Mouse (Mus musculus) frontal cortex, adult 2 months (tissue): ENCODE measurements around the gene Bckdhb. TPM values are rescaled to one million over a fixed set of nuclear protein-coding genes. Genes with fewer than 3 reads are reported as not detected.
"Not testable (repeated sequence)": the region's sequence is repeated elsewhere in the genome, so short reads cannot be mapped to it uniquely, and the experiment has no call there.

Experiments
- DNase-seq, 2 experiments: peaks; one replicate each; pipeline ENCODE4 v3.0.0; 2022; ENCODE audit warnings: low spot score in 1 of 2; ENCODE audit errors: extremely low spot score in 1 of 2
- polyA plus RNA-seq: library from polyadenylated mRNA; depleted of rRNA; stranded (reverse); fragments of >200 nt; gene quantifications from 2 replicates; pipeline ENCODE4 v1.2.3, GENCODE M21; 2012; rRNA removed

The Bckdhb gene
- 34.8 and 40.1 TPM in 2 replicates for polyA plus RNA-seq

DNA sequence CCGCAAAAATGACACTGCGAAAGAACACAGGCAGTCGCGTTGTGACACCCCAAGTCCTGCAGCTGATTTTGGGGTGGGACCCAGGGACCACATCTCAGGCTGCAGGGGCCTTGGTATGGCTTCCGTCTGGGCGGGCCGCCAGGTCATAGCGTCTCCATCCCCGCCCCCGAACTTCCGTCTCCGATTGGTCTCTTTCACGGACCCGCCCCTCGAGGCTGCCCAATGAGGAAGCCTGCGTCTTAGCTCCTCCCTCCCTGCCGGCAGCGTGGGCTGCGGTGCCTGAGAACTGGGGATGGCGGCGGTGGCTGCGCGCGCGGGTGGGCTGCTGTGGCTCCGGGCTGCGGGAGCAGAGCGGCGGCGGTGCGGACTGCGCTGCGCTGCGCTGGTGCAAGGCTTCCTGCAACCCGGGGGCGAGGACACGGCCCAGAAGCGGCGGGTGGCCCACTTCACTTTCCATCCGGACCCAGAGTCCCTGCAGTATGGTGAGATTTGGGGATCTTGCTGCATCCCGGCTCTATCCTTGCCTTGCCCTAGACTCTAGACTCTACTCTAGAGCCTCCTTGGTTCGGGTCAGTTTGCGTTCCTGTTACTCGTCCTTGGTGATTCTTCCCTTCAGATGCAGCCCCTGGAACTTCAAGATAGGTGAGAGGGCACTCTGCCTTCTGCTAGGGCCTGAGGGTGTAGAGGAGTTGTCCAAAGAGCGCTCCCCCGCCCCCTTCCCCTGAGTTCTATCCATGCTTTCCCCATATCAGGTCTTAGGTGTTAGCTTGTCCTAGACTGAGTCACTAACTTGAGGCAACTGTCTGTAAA lies at the start of gene Bckdhb:
Gene Bckdhb, plus strand, starts transcription at position 268 of the 810 bp plus-strand sequence.
- peak; percentile 96 to 99 for DNase-seq

DNA sequence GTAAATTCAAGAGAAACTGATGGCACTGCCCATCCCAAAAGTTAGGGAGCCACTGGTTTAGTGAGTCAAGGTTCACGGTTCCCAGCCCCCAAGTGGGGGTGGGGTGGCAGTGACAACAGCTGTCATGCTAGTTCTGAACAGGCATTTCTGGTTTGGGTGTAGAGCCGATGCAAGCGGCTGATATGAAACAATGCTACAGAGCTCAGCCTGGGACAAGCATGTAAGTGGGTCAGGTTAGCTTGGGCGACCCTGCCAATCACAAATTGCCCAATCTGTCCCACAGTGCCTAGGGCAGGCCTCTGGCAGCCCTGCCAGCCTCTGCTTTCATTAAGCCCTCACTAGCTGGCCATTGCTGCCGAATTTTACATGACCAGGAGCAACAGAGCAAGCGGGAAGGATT lies 42.8 kb upstream of the Bckdhb start:
- no peak for DNase-seq

DNA sequence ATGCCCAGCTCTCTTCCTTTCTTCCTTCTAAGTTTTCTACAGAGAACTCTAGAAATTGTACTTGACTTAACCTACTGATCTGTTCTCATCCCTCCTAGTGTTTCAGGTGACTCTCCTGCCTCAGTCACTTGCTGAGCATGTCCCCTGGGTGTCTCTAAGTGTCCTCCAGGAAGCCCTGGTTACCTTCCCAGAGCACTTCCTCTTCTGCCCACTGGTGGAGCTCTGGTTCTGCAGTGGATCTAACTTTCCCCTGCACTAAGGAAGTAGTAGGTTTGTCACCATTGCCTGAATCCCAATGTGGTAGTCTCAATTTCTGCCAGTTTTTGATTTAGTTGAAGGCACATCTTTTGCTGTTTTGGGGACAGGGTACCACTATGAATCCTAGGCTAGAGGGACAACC lies 38.8 kb upstream of the Bckdhb start:
- no peak for DNase-seq

DNA sequence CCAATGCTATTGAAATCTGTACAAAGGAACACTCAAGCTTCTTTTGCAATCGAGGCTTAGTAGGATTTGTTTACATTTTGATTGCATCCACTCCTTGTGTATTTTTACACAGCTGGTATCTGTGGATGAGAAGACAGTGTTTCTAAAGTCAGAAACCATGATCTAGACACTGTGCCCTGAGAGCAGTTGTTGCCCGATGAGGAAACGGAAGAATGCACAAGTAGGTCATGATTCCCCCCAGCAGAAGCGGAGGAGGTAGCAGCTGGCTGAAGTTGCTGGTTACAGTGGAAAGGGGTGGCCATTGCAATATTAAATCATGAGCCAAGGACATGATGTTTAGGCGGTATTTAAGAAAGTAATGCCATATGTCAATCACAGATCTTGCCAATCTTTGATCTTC lies 36.7 kb upstream of the Bckdhb start:
- peak in 1 of 2 experiments; percentile 4 for DNase-seq

DNA sequence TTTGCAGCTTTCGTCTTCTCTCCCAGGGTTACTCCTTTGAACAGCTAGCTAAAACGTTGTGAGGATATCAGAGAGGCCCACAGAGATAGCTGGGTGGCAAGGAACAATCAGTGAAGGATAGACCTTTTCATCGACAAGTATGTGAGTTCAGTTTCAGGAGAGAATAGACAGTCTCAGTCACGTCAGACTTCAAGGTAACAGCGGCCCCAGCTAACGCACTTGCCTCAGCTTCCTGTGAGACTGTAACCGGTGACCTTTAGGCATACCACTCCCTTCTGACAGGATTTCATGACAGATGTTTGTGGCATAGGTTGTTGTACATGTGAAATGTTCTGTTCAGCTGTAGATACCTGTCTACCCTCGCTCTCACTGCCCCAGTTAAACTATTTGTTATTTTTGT lies 31.9 kb upstream of the Bckdhb start:
- no peak for DNase-seq

DNA sequence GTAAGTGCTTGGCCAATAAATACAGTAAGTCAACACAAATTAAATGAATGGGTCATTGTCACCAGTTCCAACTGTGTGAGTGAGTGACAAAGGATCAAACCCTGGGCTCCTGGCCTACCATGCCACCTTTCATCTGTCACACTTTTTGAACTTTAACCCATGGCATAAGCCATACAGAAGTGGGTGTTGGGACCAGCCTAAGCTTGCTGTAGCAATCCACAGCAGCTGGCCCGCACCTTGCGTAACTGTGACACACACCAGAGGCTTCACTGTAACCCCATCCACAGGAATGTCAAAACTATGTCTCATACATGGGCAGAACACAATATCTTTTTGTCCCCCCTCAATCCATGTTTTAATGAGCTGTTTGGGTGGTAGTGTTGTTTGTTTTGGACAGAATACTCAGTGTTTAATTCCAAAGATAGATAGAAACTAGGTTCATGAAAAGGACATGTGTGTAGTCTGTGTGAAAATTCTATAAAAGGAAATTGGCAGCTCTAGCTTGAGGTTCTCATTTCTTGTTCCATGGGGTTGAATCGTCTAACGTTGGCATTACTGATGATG lies 31.1 kb upstream of the Bckdhb start:
- DNase-seq, result no peak

DNA sequence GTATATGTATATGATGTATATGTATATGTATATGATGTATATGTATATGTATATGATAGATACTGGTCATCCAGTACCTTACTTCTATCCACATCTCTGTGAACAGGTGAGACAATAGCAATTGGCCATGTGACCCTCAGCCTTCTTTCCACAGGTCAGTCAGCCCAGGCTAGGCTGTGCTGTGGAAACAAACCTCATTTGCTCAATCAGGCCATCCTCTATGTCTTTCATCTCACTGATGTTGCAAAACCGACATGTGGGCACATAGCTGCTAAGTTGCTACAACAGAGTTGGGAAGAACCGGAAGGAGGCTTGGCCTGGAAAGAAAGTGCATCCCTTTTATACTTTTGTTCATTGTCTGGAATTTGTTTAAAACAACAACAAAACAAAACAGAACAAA lies 22.9 kb upstream of the Bckdhb start:
- no peak for DNase-seq

DNA sequence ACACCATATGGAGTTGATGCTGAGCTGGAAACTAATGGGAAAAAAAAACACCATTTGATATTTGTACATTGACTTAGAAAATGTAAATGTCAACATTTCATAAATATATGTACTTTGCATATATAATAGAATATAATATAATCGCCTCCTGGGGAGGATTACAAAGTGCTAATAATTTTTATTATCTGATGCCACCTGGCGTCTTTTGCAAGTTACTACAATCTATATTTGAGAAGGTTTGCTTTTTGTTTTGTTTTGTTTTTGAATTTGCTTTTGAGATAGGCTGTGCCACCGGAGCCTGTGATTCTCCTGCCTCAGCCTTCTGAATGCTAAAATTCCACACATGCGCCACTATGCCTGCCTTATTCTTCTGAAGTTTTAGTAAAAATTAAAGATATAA lies 19.1 kb upstream of the Bckdhb start:
- DNase-seq, result peak in 1 of 2 experiments; percentile 19

DNA sequence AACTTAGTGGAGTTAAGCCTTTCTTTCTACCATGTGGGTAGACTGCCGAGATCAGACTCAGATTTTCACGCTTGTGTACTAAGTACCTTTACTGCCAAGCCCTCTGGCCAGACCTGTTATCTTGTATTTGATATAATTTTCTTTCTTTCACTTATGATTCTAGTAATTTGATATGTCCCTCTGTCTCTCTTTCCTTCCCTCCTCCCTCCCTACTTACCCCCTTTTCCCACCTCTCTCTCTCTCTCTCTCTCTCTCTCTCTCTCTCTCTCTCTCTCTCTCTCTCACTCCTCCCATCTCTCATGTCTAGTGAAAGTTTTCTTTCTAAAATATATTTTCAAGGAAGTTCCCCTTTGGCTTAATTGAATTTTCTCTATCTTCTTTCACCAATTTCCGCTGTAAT lies 17.9 kb upstream of the Bckdhb start:
- no peak for DNase-seq

DNA sequence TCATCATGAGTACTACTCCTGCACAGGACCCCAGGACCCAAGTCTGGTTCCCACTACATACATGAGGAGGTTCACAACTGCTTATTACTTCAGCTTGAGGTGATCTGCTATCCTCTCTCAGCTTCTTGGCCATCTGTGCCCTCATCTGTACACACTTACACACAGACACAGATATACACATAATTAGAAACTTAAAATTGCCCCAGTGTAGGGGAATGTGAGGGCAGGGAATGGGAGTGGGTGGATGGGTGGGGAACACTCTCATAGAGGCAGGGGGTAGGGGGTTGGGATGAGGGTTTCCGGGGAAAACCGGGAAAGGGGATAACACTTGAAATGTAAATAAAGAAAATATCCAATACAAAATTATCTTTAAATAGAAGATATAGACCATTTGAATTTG lies 15.1 kb upstream of the Bckdhb start:
- no peak for DNase-seq

DNA sequence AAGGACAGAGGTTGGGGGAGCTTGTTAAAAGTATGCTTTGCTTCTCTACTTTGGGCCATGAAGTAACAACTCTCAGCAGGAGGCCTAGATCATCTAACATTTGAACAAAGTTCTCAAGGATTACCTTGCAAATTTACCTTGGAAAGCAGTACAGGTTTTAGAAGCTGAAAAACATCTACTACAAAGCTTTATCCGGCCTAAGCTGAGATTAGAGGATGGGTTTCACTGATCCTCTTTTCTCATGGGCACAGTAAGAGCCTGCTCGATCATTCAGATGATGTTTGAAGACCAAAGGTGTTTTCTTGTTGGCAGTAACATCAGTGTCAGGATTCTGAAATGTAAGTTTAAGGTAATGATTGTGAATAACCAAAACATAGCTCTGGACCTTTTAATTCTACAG lies 14.0 kb upstream of the Bckdhb start:
- no peak for DNase-seq

DNA sequence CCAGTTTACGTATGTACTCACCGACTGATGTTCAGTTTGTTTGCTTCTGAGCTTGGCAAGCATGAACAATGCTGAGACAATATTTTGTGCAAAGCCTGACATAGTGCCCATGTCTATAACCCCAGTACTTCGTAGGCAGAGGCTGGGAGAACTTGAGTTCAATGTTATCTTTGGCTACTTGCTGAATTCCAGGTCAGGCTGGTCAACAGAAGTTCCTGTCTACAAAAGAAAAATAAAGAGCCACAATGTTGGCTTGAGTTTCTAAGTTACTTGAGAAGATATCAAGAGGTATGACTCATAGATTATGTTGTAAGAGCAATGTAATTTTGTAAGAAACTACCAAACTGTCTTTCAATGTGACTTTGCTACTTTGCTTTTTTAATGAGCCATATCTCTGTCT lies 2.9 kb upstream of the Bckdhb start:
- no peak for DNase-seq

DNA sequence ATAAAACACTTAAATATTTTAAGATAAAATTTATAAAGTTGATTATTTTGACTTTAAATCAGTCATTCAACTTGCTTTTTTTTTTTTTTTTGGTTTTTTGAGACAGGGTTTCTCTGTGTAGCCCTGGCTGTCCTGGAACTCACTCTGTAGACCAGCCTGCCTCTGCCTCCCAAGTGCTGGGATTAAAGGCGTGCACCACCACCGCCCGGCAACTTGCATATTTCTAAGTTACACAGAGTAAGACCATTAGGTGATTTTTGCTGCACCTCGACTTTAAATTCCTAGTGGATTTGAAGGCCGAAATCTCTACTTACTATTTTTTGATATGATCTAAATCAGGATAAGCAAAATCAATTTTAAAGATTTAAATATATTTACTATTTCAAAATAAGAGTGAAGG lies 589 bp upstream of the Bckdhb start:
- DNase-seq, result no peak

DNA sequence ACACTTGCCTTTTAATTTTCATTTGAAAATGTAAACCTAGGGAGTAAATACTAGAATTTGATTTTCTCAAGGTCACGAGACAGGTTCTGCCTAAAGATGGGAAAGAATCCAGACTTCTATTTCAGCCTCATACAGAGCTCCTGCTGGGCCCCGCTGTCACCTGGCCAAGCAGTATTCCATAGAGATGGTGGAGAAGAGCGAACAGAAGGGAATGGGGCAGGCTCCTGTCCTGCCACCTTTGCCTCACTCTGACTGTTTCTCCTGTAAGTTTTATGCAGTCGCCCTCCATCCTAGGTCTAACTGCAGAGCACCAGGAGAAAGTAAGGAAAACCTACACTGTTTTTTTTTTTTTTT lies 720 bp downstream of the Bckdhb start:
- peak in 1 of 2 experiments; percentile 5 for DNase-seq

DNA sequence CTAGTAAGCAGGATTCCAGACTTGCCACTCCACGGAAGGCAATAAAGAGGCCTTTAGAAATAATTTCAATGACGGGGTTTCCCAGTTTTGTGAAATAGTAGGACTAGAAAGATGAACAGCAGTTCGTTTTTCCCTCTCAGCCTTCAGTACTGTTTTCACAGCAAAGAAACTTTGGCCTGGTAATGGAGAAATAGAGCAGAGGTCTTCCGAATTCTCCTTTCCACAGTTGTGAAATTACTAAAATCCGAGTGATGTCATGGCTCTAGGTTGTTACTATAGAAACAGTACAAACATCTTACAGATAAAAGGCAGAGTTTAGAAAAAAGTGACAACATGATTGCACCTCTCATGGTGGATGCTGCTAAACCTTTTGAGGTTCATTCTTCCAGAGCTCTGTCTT lies 1.4 kb downstream of the Bckdhb start:
- no peak for DNase-seq

DNA sequence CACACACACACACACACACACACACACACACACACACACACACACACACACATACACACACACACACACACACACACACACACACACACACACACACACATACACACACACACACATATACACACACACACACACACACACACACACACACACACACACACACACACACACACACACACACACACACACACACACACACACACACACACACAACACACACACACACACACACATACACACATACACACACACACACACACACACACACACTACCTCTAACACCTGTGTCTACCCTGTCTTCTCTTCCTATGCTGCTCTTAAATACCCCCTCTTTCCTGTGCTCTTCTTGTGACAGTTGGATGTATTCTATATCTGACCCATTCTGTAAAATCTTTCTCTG lies 14.6 kb downstream of the Bckdhb start:
- DNase-seq, result not testable (repeated sequence)

DNA sequence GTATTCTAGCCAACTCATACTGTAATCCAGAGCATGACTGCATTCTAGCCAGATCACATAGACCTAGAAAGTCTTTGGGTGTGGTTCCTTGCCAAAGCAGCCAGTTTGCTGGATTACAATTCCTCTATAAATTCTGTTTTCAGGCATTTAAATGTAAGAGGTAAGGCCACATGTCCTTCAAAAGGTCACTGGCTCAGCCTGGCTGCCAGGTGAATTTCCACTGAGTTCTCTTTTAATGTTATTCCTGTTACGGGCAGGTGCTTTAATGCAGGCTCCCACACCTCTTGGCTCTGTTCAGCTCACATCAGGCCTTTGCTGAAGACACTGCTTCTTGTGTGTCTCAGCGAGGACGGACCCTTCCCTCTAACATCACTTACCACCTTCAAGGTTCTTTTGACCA lies 15.1 kb downstream of the Bckdhb start:
- DNase-seq, result no peak

DNA sequence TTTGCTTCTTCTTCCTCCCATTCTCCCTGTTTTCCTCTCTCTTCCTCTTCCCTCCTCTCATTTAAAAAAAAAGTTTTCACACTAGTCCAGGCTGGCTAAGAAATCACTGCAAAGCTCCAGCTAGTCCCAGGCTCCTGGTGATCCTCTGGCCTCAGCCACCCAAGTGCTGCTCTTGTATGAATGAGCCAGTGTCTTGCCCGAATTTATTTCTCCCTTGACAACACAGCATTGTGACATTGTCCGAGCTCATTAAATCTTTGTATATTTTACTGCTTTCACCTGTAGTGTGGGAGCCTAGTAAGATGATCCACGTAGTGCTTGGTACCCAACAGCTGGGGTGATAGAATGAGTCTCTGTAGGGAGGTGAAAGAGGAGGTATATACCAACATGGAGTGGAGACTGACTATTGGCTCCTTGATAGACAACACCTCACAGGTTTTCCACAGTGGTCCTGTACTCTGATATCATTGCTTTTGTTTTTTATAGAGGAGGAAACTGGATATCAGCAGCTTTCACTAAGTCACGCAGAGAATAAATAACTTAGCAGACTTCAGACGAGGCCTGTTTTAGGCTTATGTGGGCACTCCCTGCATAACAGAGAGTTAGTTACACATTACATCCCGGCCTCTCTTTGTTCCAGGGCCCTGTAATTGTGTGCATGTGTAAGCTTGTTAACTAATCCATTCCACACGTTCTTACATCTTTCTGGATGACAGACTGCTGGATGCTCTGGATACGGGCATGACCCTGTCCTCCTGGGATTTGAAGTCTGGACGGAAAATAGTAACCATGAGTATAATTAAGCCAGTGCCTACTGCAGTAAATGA lies 15.8 kb downstream of the Bckdhb start:
- DNase-seq, result no peak

DNA sequence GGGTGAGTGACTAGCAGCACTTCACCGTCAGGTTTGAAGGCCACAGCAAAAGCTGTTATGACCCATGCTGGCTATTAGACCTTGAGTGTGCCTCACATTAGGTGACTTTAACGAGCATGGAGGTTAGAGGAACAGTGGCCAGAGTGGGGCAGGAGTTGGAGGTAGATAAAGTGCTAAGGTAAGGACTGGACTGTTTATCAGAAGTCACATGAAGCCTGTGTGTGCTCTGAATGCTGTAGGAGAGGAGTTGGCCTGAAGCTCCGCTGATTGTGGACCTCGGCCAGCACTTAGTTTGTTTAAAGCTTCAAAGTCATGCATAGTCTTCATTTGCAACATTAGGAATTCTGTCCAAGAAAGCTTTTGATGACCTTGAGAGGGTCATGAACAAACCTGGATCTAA lies 26.4 kb downstream of the Bckdhb start:
- DNase-seq, result no peak

DNA sequence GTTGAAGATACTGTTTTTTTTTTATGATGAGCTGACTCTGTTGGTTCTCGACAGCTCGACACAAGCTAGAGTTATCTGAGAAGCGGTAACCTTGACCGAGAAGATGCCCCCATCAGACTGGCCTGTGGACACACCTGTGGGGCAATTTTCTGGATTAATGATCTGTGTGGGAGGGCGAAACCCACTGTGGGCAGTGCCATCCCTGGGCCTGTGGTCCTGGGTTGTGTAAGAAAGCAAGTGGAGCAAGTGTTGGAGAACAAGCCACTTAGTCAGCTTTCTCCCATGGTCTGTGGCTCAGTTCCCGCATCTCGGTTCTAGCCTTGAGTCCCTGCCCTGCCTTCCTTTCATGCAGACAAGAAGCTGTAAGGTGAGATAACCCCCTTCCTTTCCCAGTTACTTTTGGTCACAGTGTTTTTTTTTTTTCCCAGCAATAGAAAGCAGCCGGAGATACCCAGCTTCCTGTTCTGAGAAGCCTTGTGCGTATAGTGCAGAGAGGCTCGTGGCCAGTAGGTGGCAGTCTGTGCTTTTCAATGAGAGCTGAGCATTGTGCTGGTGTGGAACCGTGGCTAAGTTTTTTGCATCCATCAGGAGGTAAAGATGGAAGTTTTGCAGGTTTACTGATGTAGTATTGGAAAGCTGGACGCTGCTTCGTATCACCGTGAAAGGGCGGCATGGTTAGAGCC lies 31.8 kb downstream of the Bckdhb start:
- DNase-seq, result peak; percentile 73 to 95
